Mouse (Mus musculus) heart, adult 18-20 months (tissue): ENCODE data around the gene Tyw3. TPM values are rescaled to one million over a fixed set of nuclear protein-coding genes. Genes with fewer than 3 reads are reported as not detected.
A peak's percentile ranks its signal among the peaks of the same experiment; 100 is the strongest.
"Not testable (repeated sequence)": the region's sequence is repeated elsewhere in the genome, so short reads cannot be mapped to it uniquely, and the experiment has no call there.

Experiments
- DNase-seq, 2 experiments: peaks; one replicate each; pipeline ENCODE4 v3.0.0; 2021 to 2022; ENCODE audit warnings: mixed read lengths in 1 of 2
- long read RNA-seq, 2 experiments: library from polyadenylated mRNA; stranded (forward); transcript quantifications; one replicate each; pipeline ENCODE4 v2.0.0; 2021
- total RNA-seq, 2 experiments: library from RNA; stranded (reverse); gene quantifications; 2 replicates each; pipeline ENCODE4 v1.2.3; 2021

Tyw3 gene
- 1 to 10 TPM; 3.5 to 3.7 TPM for total RNA-seq
- long read RNA-seq, experiment 1, full-length matches to known transcripts = 1 of 1 reads
- long read RNA-seq, experiment 1, partial matches to known transcripts = 0 of 1 reads
- long read RNA-seq, experiment 1, other reads (novel, unspliced or antisense) = 0 of 1 reads
- long read RNA-seq, experiment 2, full-length matches to known transcripts = 1 of 1 reads
- long read RNA-seq, experiment 2, partial matches to known transcripts = 0 of 1 reads
- long read RNA-seq, experiment 2, other reads (novel, unspliced or antisense) = 0 of 1 reads

- DNase-seq = peak; percentile 97 to 100
These were observed at the start of gene Tyw3 for GRCm38 (mm10) chr3:154596934-154597554. Gene Tyw3, minus strand, starts transcription at chr3:154597104.

GRCm38 (mm10) chr3:154633091-154633490 is 36.2 kb upstream of the Tyw3 start:
- no peak for DNase-seq

GRCm38 (mm10) chr3:154631281-154631680 is 34.4 kb upstream of the Tyw3 start:
- not testable (repeated sequence) for DNase-seq

GRCm38 (mm10) chr3:154628284-154628683 is 31.4 kb upstream of the Tyw3 start:
- no peak for DNase-seq

GRCm38 (mm10) chr3:154616106-154616505 is 19.2 kb upstream of the Tyw3 start:
- no peak for DNase-seq

GRCm38 (mm10) chr3:154615304-154615703 is 18.4 kb upstream of the Tyw3 start:
- no peak for DNase-seq

- no peak for DNase-seq
These were observed 17.9 kb upstream of the Tyw3 start for GRCm38 (mm10) chr3:154614771-154615170.

- no peak for DNase-seq
These were observed 15.0 kb upstream of the Tyw3 start for GRCm38 (mm10) chr3:154611888-154612287.

- DNase-seq = no peak
These were observed 11.0 kb upstream of the Tyw3 start for GRCm38 (mm10) chr3:154607896-154608295.

GRCm38 (mm10) chr3:154604871-154605270 is 8.0 kb upstream of the Tyw3 start:
- no peak for DNase-seq

- DNase-seq = no peak
These were observed 5.2 kb upstream of the Tyw3 start for GRCm38 (mm10) chr3:154602141-154602540.

- DNase-seq = no peak
These were observed 657 bp upstream of the Tyw3 start for GRCm38 (mm10) chr3:154597561-154597960.

GRCm38 (mm10) chr3:154596488-154596933 is 393 bp downstream of the Tyw3 start, which contains the start of gene Cryz:
Gene Cryz, plus strand, starts transcription at chr3:154596711.
- peak; percentile 91 to 96 for DNase-seq

- DNase-seq = no peak
These were observed 2.7 kb downstream of the Tyw3 start for GRCm38 (mm10) chr3:154594156-154594555.

GRCm38 (mm10) chr3:154593596-154593995 is 3.3 kb downstream of the Tyw3 start:
- no peak for DNase-seq

GRCm38 (mm10) chr3:154591621-154592020 is 5.3 kb downstream of the Tyw3 start:
- DNase-seq = no peak

- no peak for DNase-seq
These were observed 5.9 kb downstream of the Tyw3 start for GRCm38 (mm10) chr3:154590971-154591370.

GRCm38 (mm10) chr3:154584351-154584750 is 12.6 kb downstream of the Tyw3 start:
- no peak for DNase-seq

GRCm38 (mm10) chr3:154577895-154578294 is 19.0 kb downstream of the Tyw3 start:
- no peak for DNase-seq

GRCm38 (mm10) chr3:154573666-154574065 is 23.2 kb downstream of the Tyw3 start:
- DNase-seq = no peak

GRCm38 (mm10) chr3:154572341-154572972 is 24.4 kb downstream of the Tyw3 start:
- DNase-seq = peak; percentile 42 to 82

- peak; percentile 25 to 41 for DNase-seq
These were observed 26.1 kb downstream of the Tyw3 start for GRCm38 (mm10) chr3:154570786-154571185.

- DNase-seq = peak in 1 of 2 experiments; percentile 19
These were observed 26.8 kb downstream of the Tyw3 start for GRCm38 (mm10) chr3:154570029-154570575.
